Mouse (Mus musculus): ENCODE data around the gene Otog.

Otog gene

DNA sequence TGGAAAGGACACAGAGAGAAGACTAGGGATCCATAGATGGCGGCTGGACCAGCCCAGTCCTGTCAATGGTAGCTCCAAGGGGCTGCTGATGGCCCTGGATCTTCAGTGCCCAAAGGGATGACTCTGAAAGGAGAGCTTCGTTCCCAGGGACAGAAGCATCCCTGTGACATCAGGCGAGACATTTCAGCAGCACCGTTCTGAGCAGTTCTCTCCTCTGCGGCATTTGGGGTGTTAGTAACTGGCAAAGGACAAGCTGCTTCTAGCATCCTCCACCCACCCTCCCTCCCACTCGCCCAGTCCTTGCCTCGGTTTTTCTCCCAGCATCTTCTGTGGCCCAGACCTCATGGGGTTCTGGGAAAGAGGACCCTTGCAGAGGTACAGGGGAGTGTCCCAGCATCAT, 41.5 kb downstream of the Otog start:
- in situ Hi-C loops (cut with MseI, MboI) = no loop called here

DNA sequence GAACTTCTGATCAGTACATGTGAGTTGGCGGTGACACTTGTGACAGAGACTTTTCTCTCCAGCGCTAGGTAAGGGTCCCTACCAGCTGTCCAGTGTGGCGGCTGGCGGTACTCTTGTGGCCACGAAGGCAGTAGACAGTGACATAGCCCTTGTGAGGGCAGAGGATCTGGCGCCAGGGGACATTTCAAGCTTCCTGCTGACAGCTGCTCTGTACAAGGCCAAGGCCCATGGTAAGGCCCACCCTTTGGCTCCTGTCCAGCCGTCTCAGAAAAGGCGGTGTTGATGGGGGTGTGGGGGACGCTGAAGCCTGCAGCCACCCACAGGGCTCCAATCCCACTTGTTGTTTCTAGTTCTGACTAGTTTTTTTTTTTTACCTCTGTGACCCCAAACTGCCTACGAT, 42.9 kb downstream of the Otog start:
- in situ Hi-C loops (cut with MseI, MboI) = no loop called here

DNA sequence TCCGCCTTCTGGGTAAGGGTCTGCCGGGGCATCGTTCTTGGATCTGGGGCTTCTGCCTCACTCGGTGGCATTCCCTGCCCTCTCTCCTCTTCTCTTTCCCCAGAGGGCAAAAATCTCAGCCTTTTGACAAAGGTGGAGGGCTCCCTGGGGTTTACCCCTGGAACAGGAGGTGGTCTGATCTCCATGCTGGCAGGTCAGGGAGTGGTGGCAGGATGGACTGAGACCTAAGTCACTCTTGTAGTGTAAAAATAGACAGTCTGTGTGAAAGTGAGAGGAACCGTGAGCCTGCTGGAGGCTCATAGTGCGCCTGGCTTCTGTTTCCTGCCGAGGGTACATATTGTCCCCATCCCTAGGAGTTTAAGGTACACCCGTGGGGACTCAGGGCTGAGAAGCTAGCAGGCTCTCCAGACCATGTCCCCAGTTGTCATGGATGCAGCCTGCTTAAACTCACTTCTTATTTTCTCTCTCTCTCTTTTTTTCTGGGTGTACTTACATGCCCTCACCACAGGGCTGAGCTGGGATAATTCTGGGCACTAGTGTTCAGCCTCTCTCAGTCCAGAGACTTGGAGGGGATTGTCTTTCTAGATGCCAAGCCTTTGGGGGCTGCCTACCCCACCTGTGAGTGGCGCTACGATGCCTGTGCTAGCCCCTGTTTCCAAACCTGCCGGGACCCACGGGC, 44.5 kb downstream of the Otog start:
- in situ Hi-C loops (cut with MseI, MboI) = no loop called here

DNA sequence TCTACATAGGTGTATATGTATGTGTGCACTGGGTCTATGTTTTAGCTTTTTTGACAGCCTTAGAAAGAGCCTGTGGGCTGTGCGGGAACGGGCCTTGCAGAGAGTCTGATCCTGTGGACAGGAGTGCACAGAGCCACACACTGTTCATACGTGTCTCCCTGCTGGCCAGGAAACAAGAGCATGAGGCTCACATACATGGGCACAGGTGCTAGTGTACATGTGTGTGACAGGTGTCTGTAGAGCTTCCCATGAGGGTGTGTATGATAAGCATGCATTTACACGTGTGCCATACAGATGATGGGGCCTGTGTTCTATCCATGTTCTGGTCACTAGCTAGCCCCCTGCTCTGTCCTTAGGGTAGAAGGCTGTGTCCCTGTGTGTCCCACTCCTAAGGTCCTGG, 45.6 kb downstream of the Otog start:
- in situ Hi-C loops (cut with MseI, MboI) = no loop called here

DNA sequence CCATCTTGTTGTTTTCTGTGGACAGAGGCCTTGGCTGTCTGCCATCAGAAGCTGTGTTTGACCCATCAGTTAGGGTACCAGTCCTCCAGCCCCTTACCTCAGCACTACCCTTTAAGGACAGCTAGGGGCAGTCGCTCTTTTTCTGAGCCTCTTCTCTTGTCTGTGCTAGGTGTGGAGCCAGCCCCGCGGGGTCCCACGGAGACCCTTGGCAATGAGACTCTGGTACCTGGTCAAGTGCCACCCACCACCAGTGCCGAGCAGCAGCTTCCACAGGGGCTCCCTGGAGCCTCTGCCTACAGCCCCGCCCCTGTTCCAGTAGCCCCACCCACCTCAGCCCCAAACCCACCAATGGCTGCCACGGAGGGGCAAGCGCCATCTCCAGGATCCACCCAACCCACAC, 46.3 kb downstream of the Otog start:
- in situ Hi-C loops (cut with MseI, MboI) = no loop called here

DNA sequence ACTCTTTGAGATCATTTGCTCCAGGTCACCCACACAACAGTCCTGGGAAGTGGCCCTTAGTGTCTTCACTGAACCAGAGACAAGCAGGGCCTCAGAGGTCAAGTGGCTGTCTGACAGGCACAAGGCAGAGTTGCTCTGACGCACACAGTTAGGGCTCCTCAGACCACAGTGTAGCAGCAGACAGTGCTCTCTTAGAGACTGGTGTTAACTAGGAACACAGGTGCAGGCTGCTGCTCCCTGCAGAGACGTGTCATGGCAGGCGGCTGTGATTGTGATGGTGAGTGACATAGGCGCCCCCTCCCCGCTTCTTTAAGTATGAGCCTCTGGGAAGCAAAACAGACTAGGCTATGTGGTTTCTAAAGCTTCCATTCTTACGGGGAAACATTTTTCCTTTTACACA, 55.5 kb downstream of the Otog start:
- in situ Hi-C loops (cut with MseI, MboI) = no loop called here

DNA sequence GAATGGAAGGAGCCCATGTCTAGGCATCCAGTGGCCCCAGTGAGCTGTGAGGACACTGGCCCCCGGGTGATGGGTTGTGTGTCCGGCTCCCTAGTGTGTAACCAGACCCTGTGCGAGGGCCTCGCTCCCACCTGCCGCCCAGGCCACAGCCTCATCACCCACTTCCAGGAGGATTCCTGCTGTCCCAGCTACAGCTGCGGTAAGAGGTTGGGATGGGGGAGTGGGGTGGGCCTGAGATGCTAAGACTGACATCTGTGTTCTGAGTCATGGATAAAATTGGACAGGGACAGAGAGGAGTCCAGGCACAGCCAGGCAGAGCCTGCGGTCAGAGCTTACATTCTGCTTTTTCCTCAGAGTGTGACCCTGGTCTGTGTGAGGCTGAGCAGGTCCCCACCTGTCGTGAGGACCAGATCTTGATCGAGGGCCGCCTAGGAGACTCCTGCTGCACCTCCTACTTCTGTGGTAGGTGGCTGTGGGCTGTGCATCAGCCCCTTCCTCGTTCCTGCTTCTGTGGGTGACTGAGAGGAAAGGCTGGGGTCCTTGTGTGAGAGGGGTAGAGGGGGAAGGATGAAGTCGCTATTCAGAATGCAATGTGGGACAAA, 60.3 kb downstream of the Otog start:
- in situ Hi-C loops (cut with MseI, MboI) = no loop called here

DNA sequence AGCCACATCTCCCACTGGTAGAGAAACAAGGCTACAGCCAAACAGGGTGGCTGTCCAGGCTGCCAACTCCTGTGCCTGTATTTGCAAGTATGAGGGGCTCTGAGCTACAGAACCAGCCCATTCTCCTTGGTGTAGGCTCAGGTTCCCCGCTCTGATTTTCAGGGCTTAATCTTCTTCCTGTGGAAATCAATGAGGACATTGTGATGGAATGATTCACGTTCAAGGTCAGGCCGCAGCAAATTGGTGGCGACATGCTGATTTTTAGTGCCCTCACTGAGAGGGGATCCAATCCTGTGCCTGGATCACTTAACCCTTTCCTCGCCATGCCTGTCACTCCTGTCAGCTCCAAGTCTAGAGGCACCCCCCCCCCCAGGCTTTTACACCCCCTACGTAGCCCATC, 72.7 kb downstream of the Otog start:
- in situ Hi-C loops (cut with MseI, MboI) = no loop called here

DNA sequence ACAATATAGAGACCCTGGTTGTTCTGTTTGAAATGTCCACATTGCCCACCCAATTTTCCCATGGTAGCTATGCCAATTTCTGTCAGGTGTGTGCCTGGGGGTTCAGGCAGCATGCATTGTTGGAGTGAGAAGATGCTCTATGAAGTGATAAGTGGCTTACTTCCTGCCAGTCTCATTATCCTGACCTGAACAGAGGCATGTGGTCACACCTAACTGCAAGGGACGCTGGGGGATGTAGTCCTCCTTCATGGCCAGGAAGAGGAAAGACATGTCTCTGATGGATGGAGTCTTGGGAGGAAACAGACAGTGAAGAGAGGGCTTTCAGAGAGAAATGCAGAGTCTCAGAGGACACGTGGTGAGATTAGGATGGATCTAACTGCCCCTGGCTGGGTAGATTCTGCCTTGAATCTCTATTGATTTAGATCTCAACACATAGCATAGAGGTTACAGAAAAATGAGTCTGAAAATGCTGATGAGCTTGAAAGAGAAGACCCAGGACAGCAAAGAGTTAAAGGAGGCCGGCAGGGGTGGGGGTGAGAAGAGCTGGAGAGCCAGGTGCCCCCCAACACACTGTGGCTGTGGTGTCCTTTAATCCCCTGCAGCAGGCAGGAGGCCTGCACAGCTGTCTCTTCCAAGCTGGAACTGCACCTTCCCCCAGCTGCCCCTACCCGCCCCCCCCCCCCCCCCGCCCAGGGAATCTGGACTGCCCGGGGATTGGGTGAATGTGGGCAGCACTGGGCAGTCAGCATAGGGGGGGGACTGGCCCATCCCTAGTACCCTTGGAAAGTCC, 73.6 kb downstream of the Otog start:
- in situ Hi-C loops (cut with MseI, MboI) = no loop called here

DNA sequence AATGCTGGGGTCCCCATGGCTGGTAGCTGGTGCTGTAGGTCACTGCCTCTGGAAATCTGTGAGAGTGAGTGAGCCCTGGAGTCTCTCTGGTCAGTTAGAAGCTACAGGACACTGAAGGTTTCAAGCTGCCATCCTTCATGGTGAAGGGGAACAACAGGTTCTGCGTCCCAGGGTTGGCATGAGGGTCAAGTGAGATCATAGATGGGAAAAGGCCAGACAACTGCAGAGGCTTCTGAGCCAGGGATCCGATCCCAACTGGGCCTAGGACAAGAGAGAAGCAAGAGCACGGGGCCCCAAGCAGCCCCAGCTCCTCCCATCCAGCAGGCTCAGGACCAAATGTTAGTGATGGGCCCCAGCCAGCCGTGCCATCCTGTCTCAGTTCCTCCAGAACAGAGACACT, 74.9 kb downstream of the Otog start:
- in situ Hi-C loops (cut with MseI, MboI) = no loop called here

DNA sequence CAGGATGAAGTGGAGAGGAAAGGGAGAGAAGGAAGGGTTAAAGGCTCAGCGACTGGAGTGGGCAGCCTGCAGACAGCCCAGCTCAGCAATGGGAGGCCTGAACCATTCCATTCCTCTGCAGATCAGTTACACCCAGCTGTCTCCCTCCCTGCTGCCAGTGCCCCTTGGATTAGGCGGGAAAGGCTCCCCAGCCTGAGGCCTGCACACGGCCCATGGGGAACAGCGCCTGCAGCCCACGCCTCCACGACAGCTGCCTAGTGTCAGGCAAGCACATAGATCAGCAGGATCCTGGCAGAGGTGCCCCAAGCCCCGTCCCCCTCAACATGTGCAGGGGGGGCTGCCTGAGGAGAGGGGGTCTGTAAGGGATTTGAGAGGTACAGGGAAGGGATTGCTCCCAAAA, 76.2 kb downstream of the Otog start:
- in situ Hi-C loops (cut with MseI, MboI) = no loop called here

DNA sequence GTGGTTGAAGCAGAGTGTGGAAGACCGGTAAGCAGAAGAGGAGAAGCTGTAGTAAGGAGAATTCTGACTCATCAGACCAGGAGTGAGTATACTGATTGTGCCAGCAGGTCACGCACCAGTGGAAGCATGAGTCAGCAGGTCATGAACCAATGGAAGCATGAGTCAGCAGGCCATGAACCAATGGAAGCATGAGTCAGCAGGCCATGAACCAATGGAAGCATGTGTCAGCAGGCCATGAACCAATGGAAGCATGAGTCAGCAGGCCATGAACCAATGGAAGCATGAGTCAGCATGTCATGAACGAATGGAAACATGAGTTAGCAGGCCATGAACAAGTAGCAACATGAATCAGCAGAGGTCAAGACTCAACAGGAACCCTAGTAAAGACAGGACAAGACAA, 80.5 kb downstream of the Otog start:
- in situ Hi-C loops (cut with MseI, MboI) = no loop called here

DNA sequence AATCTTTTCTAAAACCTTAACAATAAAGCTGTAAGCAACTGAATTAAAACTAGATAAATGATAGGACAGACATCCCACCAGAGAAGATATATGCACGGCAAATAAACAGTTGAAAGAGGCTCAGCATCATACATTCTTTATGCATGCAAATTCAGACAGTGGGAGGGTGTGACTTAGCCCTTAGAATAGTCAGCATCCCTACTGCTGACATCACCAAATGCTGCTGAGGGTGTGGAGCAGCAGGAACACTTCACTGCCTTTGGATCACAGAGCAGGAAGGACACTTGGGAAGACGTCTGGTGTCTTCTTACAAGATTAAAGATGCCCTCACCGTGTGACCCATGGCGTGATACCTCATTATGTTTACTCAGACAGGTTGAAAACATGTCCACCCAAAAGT, 87.1 kb downstream of the Otog start:
- in situ Hi-C loops (cut with MseI, MboI) = no loop called here

DNA sequence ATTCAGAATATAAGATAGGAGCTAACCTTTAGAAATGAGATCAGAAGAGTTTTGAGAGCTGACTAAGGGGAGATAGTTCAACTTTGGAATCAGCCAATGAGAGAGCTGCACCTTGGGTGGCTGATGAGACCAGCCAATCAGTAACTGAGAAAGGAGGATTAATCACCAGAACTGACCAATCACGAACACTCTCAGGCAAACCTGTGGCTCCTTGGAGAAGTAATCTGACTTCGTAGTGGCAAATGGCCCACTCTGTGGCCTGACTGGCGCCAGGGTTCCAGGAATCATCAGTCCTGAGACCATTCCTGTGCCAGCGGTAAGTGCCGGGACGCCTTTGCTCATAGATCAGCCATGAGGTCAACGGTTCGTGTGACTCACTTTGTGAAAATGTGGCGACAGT, 96.6 kb downstream of the Otog start:
- in situ Hi-C loops (cut with MseI, MboI) = no loop called here

DNA sequence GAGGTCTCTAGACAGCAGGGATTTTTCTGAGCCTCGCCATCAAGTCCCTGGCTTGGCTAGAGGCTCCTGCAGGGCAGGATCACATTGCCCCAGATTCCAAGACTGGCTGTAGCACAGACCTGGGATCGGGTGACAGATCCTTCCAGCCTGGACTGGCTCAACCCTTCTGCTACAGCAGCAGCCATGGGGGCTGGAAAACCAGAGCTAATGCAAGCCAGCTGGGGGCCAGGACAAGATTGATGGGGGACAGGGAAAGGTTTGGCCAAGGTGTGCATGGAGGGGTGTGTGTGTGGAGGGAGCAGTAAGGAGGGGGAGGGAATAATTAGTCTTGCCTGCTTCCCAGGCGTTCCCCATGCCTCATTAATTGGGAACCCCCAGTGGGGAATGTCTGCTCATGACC, 99.0 kb downstream of the Otog start:
- in situ Hi-C loops (cut with MseI, MboI) = no loop called here

DNA sequence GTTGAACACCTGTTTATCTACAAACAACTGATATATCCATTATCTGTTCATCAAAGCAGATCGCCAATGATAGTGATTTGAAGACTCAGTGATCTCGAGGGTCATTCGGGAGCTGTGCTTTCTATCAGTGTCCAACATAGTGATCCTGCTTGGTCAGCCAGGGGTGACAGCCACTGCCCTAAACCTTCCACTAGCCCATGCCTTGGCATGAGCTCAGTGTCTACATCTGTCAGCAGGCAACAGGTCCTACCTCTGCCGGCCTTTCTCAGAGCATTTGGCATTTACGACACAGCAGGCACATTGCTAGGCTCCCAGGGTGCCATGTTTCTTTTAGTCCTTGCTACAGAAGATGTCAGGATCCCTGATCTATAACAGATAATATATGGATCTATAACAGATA, 99.5 kb downstream of the Otog start:
- in situ Hi-C loops (cut with MseI, MboI) = no loop called here

DNA sequence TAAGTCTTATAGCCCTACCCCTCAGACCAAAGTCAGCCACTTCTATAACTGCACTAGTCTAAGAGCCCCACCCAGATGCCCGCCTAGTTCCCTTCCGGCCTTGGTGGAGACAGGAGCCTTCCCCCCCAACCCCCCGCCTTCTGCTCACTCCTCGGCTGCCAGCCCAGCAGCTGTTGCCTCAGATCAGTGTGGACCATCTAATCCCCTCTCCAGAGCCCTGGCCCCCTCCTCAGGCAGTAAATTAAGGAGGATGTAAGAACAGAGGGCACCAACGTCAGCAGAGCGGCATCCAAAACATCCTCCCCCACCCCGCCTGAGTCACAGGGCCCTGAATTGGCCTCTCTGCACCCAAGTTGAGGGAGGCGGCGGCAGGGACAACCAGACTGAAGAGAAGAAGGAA, 100.7 kb downstream of the Otog start:
- in situ Hi-C loops (cut with MseI, MboI) = no loop called here

DNA sequence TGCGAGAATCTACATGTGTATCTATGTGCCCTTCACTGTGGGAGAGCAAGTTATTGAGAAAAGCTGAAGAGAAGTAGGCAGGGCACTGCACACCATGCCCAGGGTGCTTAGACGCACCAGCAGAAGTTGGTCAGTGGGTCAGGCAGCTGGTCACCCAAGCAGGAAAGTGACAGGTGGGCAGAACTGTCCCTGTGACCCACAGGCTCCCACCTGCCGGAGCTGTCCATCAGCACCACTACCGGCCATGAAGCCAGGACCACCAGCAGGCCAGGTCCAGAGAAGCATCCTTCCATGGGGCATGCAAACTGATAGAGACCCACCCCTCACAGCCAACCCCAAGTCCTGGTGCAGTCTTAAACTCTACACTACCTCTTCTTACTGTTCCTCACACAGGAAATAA, 106.9 kb downstream of the Otog start:
- in situ Hi-C loops (cut with MseI, MboI) = no loop called here

DNA sequence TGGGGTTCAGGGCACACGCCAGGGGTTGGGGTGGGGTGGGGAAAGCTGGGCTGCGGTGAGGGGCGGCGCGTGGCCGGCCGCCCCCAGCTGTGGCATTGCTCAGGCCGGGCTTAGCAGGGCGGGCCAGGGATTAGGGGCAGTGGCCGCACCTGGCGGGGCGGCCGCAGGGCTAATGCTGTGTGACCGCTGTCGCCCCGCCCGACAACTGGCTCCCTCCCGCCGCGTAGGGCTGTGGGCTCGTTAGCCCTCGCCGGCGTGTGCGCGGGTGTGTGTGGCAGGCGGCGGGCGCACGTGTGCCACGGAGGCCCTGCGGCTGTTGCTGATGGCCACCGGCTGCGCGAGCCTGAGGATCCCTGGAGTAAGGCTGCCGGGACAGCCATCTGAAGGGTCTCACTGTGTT, 108.0 kb downstream of the Otog start:
- in situ Hi-C loops (cut with MseI, MboI) = no loop called here

DNA sequence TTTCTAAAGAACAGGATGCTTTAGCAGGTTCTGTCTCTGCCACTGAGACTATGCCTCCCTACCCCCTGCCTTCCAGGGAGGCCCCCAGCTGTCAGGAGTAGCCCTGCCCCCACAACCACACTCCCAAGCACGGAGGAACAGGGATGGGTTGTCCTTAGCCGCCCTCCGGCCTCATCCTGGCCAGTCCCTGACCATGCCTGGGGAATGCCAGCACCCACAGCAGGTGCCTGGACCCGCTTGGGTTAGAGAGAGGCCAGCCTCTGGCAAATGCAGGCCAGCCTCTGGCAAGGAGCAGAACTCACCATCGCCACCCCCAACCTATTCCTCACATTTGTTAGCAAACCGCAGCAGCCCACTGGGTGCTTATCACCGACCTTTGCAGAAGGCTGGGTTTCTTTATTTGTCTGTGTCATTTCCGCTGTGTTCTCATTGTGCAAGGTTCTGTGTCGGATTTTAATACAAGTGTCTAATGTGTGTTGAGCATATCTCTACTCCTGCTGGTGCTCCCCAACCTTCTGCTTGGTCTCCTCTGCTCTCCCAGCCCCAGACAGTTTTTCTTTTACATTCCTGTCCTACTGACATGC, 109.4 kb downstream of the Otog start:
- in situ Hi-C loops (cut with MseI, MboI) = no loop called here

DNA sequence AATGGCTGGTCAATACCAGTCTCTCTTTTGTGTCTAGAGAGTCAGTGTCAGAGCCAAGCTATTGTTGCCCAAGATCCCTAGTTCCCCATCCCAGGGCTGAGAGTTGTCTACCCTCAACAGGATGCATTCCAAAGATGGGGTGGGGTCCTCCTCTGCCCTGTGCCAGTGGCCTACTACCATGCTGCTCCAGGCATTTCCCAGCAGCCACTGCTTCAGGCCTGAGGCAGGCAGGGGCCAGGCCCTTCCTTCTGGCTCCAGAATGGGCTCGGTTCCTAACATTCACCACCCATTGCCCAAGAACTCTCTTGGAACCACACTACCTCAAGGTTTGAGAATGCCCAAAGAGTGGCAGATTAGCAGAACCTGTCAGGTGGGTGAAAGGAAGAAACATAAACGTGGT, 112.0 kb downstream of the Otog start:
- in situ Hi-C loops (cut with MseI, MboI) = no loop called here

DNA sequence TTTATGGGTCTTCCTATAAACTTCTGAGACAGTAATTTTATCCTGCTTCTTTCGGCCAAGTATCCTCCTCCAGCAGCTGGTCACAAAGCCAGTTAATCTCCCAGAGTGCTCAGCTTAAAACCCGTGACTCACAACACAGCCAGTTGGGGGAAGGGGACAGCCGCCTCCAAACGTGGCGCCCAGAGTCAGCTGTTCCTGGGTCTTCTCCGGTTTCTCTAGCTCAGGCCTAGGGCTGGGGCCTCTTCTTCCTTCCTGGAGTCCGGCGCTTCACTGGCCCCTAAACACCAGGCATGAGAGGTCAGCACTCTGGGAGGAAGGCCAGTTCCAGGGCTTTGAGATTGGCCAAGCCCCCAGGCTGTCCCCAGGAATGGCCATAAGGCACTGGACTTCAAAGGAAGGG, 112.4 kb downstream of the Otog start:
- in situ Hi-C loops (cut with MseI, MboI) = no loop called here

DNA sequence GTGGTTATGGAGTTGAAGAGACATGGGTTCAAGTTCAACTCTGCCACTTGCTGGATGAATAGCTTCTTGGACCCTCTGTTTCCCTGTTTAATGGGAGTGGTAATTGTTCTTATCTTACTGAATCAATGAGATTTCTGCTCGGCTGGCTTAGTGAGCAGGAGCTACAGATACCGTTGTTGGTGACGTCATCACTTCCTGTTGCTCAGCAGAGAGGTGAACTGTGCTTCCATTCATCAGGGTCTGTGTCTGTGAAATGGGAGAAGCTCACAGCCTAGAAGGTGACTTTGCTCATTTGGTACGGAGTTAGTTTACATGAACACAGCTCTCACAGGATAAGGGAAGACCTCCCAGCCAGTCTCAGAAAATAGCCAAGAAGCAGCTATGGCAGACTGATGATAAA, 113.1 kb downstream of the Otog start:
- in situ Hi-C loops (cut with MseI, MboI) = no loop called here
